Mouse (Mus musculus) adrenal gland, postnatal 36 days (tissue): ENCODE measurements around the gene Ndel1. TPM values are rescaled to one million over a fixed set of nuclear protein-coding genes. Genes with fewer than 3 reads are reported as not detected.
A peak's percentile ranks its signal among the peaks of the same experiment; 100 is the strongest.

Source experiments
- DNase-seq, 2 experiments: peaks; one replicate each; pipeline ENCODE4 v3.0.0; 2021; ENCODE audit warnings: mixed read lengths in 1 of 2
- total RNA-seq, 2 experiments: library from RNA; stranded (reverse); gene quantifications; 2 replicates each; pipeline ENCODE4 v1.2.3; 2021

Ndel1 gene
- total RNA-seq, 2 experiments from 2014 or later: 58.4 to 81.8 TPM

DNA sequence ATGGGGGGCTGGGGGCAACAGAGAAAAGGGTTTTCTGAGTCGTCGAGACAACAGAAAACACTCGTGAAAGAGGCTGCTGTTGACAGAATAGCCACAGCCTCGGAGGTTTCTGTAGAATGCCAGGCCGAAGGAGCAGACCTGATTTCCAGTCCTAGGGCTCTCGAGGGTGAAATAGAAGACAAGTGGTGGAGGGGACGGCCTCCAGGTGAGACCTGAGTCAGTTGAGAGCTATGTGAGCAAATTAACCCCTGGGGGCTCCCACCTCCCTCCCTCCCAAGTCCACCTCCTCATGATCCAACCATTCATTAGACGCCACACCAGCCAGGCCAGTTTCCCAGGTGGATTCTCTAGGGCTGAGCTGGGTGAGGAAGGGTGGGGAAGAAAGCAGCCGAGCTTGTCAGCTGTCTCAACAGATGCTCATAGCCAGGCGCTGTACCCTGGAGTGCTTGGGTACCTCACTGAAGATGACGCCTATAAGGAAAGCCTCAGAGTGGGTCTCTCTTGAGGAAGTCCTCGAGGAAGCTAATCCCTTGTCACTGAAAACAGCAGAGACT, 22.3 kb upstream of the Ndel1 start:
- DNase-seq: no peak

DNA sequence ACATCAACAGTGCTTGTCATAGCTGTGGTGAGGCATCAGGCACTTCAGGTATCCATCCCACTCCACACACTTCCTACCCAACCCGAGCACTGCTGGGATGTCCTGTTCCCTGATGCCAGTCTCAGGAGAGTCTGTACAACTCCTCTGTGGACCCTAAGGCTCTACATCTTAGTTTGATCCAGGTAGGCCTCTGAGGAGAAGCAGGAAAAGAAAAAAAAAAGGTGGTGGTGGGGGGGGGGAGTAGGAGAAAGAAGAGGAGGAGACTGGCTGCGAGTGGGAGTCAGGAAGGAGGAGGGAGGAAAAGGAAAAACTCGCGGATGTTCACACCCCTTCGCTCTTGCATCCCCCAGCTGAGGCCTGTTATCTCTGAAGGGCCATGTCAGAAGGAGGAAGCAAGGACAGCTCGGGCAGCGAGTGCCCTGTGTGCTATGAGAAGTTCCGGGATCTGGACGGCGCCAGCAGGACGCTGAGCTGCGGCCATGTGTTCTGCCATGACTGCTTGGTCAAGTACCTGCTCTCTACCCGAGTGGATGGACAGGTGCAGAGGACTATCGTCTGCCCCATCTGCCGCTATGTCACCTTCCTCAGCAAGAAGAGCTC, 20.7 kb upstream of the Ndel1 start:
- DNase-seq: peak in 1 of 2 experiments; percentile 36

DNA sequence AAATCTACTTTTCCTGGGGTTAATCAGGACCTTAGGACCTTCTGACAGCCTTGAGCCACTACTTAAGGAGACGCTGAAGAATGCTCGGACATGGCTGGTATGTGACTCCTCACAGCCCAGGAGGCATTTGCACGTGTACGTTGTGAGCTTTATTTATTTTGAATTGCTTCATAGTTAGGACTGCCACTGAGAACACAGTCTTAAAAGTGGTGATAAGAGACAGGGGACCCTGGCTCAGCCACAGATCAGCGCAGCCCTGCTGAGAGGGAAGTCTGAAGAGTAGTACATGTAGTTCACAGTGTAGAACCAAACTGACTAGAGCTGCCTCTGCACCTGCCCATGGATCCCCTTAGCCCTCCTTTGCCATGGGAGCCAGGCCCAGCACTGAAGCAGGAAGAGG, 20.2 kb upstream of the Ndel1 start:
- no peak for DNase-seq

DNA sequence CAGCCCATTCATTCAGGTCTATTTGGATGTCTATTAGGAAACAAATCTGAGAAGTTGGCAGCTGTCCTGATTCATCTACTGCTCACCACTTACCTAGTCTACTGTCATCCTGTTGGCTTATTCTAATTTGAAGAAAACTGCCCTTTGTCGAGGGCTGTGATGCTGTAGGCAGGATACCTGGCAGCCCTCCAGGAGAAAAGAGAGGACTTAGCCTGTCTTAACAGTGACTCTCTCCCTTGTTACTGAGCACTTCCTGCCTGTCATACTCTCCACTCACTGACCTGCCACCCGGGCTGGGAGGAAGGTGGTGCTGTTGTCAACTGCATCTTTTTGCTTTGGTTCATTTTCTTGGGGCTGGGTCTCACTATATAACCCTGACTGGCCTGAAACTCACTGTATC, 19.0 kb upstream of the Ndel1 start:
- peak in 1 of 2 experiments; percentile 31 for DNase-seq

DNA sequence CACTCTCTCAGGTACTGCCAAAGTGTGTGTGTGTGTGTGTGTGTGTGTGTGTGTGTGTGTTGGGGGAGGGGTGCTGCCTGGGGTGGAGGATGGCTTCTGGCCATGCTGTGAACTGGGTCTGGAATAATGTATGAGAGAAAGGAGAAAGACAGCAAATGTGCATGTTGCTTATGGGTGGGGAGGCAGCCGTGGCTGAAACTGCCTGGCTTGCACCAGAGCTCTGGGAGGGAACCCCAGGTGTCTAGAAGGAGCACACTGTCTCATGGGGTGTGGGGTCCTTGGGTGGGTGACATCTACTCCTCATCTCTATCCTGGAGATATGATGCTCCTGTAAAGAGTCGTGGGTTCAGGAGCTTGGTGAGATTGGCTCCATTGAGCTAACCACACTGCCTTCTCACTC, 17.0 kb upstream of the Ndel1 start:
- no peak for DNase-seq

DNA sequence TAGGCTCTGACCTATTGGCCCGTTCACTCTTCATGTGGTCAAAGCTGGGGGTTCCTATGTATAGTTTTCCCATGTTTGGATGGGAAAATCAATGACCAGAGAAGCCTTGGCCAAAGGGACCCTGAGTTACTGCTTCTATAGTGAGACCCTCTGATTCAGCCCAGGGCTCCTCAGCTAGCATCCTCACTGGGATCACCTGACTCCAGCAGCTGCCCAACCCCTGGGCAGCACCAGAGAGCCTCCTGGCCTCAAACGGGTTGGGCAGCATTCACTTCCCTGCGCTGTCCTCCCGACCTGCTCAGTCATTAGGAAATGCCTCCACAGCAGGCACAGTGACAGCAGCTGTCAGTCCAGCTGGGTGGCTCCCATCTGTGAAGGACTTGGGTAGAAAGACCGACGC, 16.6 kb upstream of the Ndel1 start, which contains the start of gene Rnf222:
Rnf222 (plus strand) TSS at position 301 of the 400 bp plus-strand sequence.
- DNase-seq: no peak

DNA sequence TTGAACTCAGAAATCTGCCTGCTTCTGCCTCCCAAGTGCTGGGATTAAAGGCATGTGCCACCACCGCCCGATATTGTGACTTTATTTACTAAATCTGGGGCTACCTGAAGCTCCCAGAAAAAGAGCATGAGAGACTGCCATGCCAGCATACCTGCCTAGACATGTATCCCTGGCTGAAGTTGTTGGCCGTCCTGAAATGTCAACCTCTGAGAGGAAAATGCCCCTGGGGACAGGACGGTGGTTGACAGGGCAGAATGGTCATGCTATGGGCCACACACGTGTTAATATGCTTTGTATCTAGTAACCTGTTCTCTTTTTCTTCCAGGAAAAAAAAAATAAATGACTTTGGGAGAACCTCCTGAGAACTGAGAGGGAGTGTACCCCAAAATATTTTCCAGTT, 14.4 kb upstream of the Ndel1 start:
- no peak for DNase-seq

DNA sequence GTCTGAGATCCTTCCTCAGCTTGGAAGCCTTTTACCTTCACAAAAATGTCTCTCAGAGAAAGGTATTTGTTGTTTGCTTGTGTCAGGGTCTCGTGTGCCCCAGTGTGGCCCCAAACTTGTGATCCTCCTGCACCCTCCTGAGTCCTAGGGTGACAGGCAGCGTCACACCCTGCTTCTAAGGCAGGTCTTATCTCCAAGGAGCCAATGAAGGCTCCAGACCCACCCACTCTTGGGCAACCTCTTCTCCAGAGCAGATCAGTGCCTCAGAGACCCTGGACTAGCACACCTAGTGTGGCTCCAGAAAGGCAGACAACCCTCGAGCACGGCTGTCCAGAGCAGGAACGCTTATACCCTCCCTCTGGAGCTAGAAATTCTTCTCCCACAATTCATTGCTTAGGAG, 12.7 kb upstream of the Ndel1 start:
- no peak for DNase-seq

DNA sequence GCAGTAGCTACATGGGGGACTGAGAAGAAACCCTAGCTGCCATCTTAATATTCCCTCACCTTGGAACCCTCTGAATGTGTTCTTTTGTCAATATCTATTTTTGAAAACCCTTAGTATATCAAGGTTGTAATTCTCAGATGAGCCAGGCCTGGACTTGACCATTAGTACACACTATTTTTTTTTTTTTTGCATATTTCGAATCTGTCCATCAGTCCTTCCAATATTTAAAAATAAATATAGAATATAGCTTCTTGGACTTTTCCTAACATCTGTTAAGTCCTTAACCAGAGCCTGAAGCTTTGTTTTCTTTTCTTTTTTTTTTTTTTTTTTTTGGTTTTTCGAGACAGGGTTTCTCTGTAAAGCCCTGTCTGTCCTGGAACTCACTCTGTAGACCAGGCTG, 12.2 kb upstream of the Ndel1 start:
- no peak for DNase-seq

DNA sequence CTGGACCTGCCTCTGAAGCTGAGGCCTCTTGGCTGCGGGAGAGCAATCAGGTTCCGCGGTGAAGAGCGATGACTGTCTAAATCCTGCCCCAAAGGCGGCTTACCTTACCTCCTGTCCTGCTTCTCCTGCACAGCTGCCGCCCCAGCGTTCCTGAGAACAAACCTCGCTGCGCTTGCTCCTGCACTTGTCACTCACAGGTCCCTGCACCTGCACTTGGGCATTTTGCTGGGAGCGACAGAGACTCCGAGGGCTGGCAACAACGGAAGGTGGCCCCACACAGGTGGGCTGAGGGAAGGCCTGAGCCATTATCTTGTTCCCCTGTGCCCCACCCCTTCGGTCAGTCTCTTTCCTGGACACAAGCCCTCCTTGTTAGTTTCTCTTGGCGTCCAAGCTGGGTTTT, 10.4 kb upstream of the Ndel1 start:
- DNase-seq: no peak

DNA sequence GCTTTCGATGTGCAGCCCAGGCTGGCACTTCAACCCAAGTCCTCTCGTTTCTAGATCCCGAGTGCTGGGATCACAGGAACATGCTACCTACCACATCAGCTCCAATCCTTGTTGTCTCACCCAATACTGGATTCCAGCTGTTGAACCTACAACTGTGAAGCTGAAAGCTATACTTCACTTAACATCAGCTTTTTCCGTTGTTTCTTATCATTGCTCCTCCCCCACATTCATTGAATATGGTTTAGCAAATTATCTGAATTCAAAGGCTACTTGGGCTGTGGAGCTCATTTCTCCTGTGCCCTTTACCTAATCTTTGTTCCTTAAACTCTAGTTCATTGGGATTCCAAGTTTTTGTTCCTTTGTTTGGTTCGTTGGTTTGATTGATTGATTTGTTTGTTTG, 7.2 kb upstream of the Ndel1 start:
- no peak for DNase-seq

DNA sequence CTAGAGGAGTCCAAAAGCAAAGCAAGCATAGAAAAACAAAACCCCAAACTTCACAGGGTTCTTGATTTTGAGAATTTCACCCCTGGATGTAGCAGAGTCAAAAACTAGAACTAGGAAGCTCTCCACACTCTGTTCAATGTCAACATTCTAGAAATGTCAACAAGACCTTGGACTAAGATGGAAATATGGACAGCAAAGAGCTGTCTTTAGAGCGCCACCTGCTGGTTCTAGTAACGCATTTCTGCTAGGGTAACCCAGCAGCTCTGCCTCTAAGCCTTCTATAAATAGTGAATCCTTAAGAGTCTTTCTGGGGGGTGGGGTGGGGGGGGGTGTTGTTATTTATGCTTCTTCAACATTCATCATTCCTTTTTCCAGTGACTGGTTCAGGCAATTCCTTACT, 3.2 kb upstream of the Ndel1 start:
- peak; percentile 77 to 83 for DNase-seq

DNA sequence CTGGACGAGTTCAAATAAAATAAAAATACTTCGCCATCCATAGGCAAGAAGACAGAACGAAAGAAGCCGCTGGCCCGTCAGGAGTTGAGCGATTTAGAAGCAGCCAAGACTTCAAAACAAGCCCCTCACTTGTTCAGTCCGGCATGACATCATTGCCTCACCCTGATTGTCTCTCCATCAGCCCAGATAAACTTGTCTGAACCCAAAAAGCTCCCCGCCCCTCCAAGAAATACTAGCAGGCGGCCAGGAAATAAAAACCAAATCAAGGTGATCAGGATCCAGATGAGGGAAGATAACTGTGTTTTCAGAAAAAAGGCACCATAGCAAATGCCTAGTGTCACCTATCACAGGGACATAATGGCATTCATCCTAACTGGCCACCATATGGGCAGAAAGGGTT, 381 bp downstream of the Ndel1 start:
- no peak for DNase-seq

DNA sequence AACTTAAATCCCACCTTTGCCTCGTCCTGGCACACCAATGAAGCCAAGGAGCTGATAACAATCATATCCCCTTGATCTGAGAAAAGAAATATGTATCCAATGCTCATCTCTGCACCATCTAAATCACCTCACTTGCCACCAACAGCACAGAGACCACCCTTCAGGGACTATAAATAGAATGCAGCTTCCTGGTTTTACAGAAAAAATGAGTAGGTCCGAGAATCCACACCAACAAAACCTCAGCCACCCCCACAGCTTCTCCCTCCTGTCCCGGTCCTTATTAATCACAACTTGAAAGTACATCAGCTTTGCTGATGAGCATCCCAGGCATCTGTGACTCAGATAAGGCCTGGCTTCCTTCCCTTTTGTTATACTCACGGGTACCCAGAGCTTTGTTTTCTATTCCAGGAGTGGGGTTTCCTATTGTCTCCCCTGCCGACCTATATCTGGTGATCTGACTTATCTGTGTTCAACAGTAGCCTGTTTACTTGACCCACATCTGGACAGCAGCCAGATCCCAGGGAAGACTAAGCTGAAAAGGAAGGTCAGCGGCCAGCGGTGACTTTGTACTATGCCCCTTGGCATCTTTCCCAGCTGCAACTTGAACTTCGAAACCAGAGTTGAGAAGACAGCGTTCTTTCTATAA, 7.0 kb downstream of the Ndel1 start:
- DNase-seq: peak; percentile 94 to 96

DNA sequence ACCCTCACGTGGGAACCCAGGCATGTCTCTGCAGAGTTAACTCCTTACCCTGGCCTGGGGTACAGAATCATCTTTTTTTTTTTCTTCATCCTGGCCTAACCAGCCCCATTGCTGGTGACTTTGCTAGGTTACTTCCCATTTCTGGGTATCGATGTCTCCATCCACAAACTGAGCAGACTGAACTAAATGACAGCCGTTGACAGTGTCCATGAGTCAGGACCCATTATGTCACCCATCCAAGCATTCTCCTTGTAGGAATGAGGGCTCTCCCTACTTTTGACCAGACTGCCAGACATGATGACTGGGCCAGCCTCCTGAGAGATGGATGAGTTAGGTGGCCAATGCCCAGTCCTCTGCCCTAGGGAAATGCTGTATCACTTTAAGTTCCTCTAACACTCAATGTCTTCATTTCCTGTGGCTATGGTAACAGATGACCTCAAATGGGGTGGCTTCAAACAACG, 8.0 kb downstream of the Ndel1 start:
- DNase-seq: peak in 1 of 2 experiments; percentile 38

DNA sequence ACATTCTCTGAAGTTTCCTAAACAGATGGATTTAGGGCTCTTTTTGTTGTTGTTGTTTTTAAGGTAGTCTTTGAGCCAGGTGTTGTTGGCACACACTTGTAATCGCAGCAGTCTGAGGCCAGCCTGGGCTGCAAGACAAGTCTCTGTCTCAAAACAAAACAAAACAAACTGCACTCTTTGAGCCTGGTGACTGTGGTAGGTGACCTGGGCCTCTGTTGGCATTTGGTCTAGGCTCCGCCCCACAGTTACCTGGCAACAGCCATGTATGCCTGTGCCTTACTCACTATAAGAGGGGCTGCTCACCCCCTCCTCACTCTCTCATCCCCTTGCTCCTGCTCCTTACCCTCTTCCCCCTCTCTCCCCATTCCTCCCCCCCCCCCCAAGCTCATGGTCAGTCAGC, 9.4 kb downstream of the Ndel1 start:
- DNase-seq: no peak

DNA sequence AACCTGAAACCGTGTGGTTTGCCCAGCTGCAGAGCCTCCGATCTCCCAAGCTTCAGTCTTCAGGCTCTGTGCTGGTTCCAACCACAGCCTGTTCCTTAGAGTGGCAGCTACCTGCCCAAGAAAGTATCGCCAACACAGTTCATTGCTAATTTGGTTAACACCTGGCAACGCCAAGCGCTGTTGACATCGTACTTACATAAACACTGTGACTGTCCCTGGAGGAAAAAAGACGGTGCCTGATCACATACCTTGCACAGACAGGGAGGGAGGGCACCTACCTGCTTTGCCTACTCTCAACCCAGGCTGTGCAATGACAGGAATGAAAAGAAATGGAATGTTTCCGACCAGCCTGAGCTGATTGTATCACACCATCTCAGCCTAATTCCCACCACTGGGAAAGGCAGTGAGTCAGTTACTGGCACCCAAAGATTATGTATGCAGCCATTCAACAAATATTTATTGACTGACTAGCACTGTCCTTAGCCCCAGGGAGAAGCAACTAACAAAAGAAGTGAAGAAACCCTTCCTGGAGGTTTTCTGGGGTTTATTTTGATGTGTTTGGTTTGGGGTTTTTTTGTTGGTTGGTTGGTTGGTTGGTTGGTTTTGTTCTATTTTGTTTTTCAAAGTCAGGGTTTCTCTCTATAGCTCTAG, 11.6 kb downstream of the Ndel1 start:
- no peak for DNase-seq

DNA sequence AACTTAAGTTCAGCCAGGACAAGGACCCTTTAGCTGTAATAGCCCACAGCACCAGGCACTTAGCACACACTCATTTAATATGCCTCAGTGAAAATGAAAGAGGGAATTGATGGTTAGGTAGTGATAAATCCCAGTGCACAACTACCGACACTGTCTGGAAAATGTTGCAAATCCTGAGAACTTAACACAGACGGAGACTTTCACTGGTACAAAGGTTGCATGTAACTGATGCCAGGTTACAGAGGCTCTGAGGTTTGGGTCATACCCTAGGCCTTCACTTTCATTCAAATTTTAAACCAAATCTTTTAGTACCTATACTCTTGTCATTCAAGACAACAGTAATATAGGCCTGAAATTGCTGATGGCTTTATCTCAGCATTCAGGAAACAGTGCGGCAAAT, 14.3 kb downstream of the Ndel1 start:
- DNase-seq: no peak

DNA sequence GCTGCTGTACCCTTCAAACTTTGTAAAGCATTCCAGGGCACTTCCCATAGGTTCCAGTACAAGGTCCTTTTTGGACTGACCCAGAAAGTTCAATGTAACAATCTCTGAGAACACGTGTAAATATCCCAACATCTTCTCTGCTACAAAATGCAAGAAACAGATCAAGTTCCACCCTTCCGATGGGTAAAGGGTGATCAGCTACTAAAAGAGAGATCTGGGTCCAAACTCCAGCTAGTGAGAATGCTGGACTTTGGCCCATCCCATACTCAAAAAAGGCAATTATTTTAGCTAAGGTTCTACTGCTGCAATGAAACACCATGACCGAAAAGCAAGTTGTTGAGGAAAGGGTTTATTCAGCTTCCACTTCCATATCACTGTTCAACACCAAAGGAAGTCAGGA, 17.0 kb downstream of the Ndel1 start:
- DNase-seq: no peak

DNA sequence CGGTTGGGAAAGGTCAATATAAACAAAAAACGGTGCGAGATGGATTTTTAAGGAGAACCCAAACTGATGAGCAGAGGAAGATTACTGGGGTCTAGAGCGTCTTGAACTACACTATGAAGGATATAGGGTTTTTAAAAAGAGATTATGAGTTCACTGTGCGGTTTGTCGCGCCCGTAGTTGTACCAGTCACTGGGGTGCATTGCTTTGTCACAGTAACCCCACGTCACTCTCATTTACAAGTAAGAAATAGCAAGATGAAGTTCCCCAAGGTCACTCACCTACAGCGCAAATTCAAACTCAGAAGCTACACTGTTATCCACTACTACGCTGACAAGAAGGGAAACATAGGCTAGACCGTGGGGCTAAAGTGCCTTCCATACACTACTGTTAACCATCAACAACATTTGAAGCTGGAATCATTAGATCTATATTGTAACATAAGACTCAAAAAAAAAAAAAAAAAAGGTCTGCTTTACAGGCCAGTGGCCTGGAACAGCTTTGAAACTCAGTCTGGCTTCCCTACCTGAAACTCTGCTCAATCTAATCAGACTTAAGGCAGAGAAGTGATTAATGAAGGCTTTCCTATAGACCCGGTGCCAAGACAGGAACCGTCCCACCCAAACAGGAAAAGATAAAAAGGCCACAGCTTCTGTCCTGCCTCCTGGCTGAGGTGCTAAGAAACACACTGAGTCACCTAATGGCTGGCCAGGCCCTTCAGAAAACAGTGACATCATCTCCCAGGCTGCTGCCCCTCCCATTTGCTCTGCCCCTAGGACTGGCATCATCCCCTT, 17.9 kb downstream of the Ndel1 start:
- DNase-seq: peak; percentile 72 to 76

DNA sequence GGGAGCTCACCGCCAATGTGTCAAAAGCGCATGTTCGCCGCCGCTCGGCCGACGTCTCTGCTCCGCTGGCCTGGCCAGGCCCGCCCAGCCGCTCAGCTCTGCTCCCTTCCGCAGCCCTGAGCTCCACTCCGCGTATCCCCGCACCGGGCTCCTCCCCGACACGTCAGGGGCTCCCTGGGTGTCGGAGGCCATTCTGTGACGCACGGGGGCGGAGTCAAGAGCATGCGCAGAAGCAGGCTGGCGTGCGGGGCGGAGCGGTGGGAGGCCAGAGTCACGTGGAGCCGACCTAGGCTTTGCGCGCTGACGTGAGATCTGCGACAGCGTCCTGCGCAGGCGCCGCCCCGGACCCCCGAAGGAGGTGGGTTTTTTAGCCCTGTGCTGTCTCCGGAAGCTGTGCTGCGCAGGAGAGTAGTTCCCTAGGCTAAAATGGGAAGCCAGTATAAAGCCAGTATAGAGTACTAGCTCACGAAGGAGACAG, 18.7 kb downstream of the Ndel1 start:
- peak; percentile 100 for DNase-seq

DNA sequence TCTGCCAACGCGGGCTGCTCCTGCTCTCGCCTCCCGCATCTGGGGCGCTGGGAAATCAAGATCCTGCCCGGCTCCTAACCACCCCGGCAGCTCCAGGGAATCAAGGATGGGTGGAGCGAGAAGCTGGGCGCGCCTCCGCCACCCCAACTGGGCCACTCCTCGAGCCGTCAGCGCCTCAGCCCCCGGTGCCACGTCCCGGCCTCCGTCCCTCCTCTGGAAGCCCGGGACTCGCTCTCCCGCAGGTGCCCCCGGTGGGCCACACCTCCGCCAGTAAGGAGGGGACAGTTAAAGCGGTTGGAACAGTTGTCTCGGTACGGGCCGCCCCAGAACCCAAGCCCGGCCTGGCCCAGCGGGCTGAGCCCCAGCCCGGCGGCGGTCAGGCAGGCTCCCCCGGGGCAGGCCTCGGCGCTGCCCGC, 19.2 kb downstream of the Ndel1 start:
- DNase-seq: peak; percentile 88 to 89
